Comparison of ENCODE assay signal across 34 mouse cellular contexts in the genomic region with DNA sequence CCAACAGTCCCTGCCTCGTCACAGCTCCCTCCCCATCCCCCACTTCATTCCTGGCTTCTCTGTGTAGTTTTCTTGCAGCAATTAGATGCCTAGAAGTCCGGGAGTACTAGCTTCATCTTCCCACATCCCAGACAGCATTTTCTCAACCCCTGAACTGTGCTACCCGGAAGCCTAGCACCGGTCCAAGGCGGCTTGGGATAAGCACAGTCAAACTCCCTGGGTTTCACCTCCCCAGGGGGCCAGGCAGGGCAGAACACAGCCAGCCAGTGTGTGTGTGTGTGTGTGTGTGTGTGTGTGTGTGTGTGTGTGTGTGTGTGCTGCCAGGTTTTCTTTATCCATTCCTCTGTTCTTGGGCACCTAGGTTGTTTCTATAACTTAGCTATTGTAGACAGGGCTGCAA.
"Had no signal": no experiment of that assay in that cellular context is flagged by ENCODE, and none has a peak within 500 bp of the region (broad histone marks: within the 10 kb centered on the region; RNA-seq: fewer than 3 reads in every experiment).

No protein-coding gene starts in this region.

- H3K9ac ChIP-seq: heart, embryonic 12.5 days; heart, embryonic 13.5 days; heart, embryonic 15.5 days; hindbrain, embryonic 12.5 days; hindbrain, embryonic 13.5 days; hindbrain, embryonic 14.5 days; hindbrain, embryonic 15.5 days; intestine, embryonic 15.5 days; kidney, embryonic 15.5 days had no signal

- H3K9me3 ChIP-seq: heart, embryonic 13.5 days; heart, embryonic 15.5 days; hindbrain, embryonic 10.5 days; hindbrain, embryonic 12.5 days; hindbrain, embryonic 13.5 days; hindbrain, embryonic 15.5 days; intestine, embryonic 15.5 days; kidney, embryonic 15.5 days had no signal

- H3K4me1 ChIP-seq: heart, embryonic 12.5 days; heart, embryonic 13.5 days; heart, embryonic 15.5 days; hindbrain, embryonic 10.5 days; hindbrain, embryonic 12.5 days; hindbrain, embryonic 13.5 days; hindbrain, embryonic 15.5 days; intestine, embryonic 15.5 days; kidney, embryonic 15.5 days had no signal

- H3K27me3 ChIP-seq: heart, embryonic 12.5 days; heart, embryonic 15.5 days; hindbrain, embryonic 12.5 days; hindbrain, embryonic 13.5 days; hindbrain, embryonic 15.5 days; intestine, embryonic 15.5 days; kidney, embryonic 15.5 days had no signal

- H3K4me2 ChIP-seq: heart, embryonic 11.5 days; heart, embryonic 12.5 days; heart, embryonic 13.5 days; heart, embryonic 15.5 days; hindbrain, embryonic 12.5 days; hindbrain, embryonic 13.5 days; hindbrain, embryonic 14.5 days; hindbrain, embryonic 15.5 days; intestine, embryonic 15.5 days; kidney, embryonic 15.5 days had no signal

- DNase-seq: heart, postnatal 10 days; heart, postnatal 14 days; heart, postnatal 36 days; kidney, adult 11 months; kidney, adult 18-20 months; kidney, adult 2 months; kidney, adult 8-10 months; kidney, adult 9 months; kidney, postnatal 10 days; kidney, postnatal 14 days; kidney, postnatal 25 days; kidney, postnatal 36 days; kidney, postnatal 4 days; layer of hippocampus, adult 9-11 months; layer of hippocampus, postnatal 36 days had no signal

- H3K4me3 ChIP-seq: heart, embryonic 12.5 days; heart, embryonic 13.5 days; heart, embryonic 15.5 days; hindbrain, embryonic 10.5 days; hindbrain, embryonic 12.5 days; hindbrain, embryonic 13.5 days; hindbrain, embryonic 15.5 days; intestine, embryonic 15.5 days; kidney, embryonic 15.5 days; layer of hippocampus, adult 2 months; left cerebral cortex, adult 2 months had no signal

- ATAC-seq: hindbrain, embryonic 16.5 days; hindbrain, postnatal 0 days; inflammation-experienced regulatory T-cells, adult 6 months; intestine, embryonic 15.5 days; intestine, embryonic 16.5 days; intestine, postnatal 0 days had no signal

- H3K27ac ChIP-seq: heart, embryonic 13.5 days; heart, embryonic 15.5 days; hindbrain, embryonic 10.5 days; hindbrain, embryonic 12.5 days; hindbrain, embryonic 13.5 days; hindbrain, embryonic 14.5 days; hindbrain, embryonic 15.5 days; hindbrain, postnatal 0 days; intestine, embryonic 15.5 days; kidney, embryonic 15.5 days; kidney, postnatal 0 days; layer of hippocampus, adult 2 months; left cerebral cortex, adult 2 months had no signal

- H3K36me3 ChIP-seq: heart, embryonic 12.5 days; heart, embryonic 13.5 days; heart, embryonic 15.5 days; hindbrain, embryonic 10.5 days; hindbrain, embryonic 12.5 days; hindbrain, embryonic 13.5 days; hindbrain, embryonic 15.5 days; intestine, embryonic 15.5 days; kidney, embryonic 15.5 days had no signal
